Mouse (Mus musculus) hindbrain, embryonic 16.5 days (tissue): ENCODE data around the gene Fermt2. TPM values are rescaled to one million over a fixed set of nuclear protein-coding genes. Genes with fewer than 3 reads are reported as not detected.
"Not testable (repeated sequence)": the region's sequence is repeated elsewhere in the genome, so short reads cannot be mapped to it uniquely, and the experiment has no call there.

ENCODE experiments used
- ATAC-seq: fragments of 200-750 bp; cut with Nextera tagmentation; 2 replicates; pipeline ENCODE4 v1.8.0; 2017; ENCODE audit warnings: moderate TSS enrichment, moderate library complexity
- H3K27ac ChIP-seq: fragments of 300-500 bp; sonication (generic); 2 replicates; pipeline ENCODE4 v1.5.1; 2014; ENCODE audit warnings: low read depth, mild to moderate bottlenecking, control low read depth, low read length, moderate library complexity
- H3K27me3 ChIP-seq: fragments of 300-500 bp; sonication (generic); replicated peaks from 2 replicates; pipeline ENCODE4 v1.6.1; 2014; ENCODE audit warnings: low read length; ENCODE audit not compliant: control insufficient read depth, insufficient read depth
- H3K36me3 ChIP-seq: fragments of 300-500 bp; sonication (generic); 2 replicates; pipeline ENCODE4 v1.6.1; 2014; ENCODE audit warnings: mild to moderate bottlenecking, low read length, moderate library complexity, mixed read lengths; ENCODE audit not compliant: control insufficient read depth, insufficient read depth
- H3K4me1 ChIP-seq: fragments of 300-500 bp; sonication (generic); 2 replicates; pipeline ENCODE4 v1.6.1; 2014; ENCODE audit warnings: low read depth, low read length; ENCODE audit not compliant: control insufficient read depth, insufficient read depth
- H3K4me2 ChIP-seq: fragments of 300-500 bp; sonication (generic); 2 replicates; pipeline ENCODE4 v1.6.1; 2014; ENCODE audit warnings: mild to moderate bottlenecking, low read length, control low read depth, moderate library complexity
- H3K4me3 ChIP-seq: fragments of 300-500 bp; sonication (generic); 2 replicates; pipeline ENCODE4 v1.5.1; 2014; ENCODE audit warnings: mild to moderate bottlenecking, low read length, control low read depth, moderate library complexity
- H3K9ac ChIP-seq: fragments of 300-500 bp; sonication (generic); 2 replicates; pipeline ENCODE4 v1.6.1; 2014; ENCODE audit warnings: low read depth, mild to moderate bottlenecking, control low read depth, low read length, moderate library complexity
- H3K9me3 ChIP-seq: fragments of 300-500 bp; sonication (generic); 2 replicates; pipeline ENCODE4 v1.6.1; 2014; ENCODE audit warnings: mild to moderate bottlenecking, low read length, moderate library complexity; ENCODE audit not compliant: control insufficient read depth
- WGBS: fragments of 180-500 bp; shearing (Covaris S2); extraction: QIAGEN DNeasy Blood & Tissue Kit; methylation state at CpG from one replicate; pipeline ENCODE4 v1.1.7; 2014; 5-methylcytosine and 5-hydroxymethylcytosine counted together
- polyA plus RNA-seq: library from polyadenylated mRNA; unstranded; fragments of >200 nt; fragmentation: Nextera tagmentation; extraction: Ambion mirVana; gene quantifications from 2 replicates; pipeline ENCODE4 v1.2.1, GENCODE M21; 2015

The Fermt2 gene
- polyA plus RNA-seq, 1 experiment from 2014 or later, result 77.0 TPM

DNA sequence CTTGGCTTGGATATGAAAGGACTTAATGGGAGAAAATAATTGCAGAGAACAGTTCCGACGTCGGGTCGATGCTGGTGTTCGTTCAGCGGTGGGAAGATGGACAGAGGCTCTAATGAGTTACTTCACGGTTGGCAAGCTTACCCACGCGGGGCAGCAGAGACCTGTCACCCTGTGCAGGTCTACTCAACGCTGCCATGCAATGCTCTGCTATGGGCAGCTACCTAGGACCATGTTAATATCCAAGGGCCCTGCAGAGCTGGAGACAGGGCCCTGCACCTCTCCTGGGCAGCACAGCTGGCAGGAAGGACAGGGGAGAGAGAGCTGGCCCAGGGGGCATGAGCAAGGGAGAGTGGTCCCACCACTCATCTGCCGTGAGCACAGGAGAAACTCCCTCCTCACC is 29.9 kb downstream of the Fermt2 start:
- Histone ChIP-seq H3K9me3 (no peaks in the 10 kb centered on the region), H3K9ac (no peak overlapping the region; the same call in 1 of the 2 replicates), H3K4me3 (no peak overlapping the region), H3K27me3 (no peaks in the 10 kb centered on the region), H3K36me3 (0 out of 2 replicates have a peak, but pooled peaks cover 2% of the 10 kb centered on the region), H3K27ac (no peak overlapping the region), H3K4me1 (peaks cover 2% of the 10 kb centered on the region; the same call in 1 of the 2 replicates), H3K4me2 (no peak overlapping the region)
- 70% methylated on average over 11 of the region's 11 CpGs for WGBS
- peak; percentile 70 for ATAC-seq

DNA sequence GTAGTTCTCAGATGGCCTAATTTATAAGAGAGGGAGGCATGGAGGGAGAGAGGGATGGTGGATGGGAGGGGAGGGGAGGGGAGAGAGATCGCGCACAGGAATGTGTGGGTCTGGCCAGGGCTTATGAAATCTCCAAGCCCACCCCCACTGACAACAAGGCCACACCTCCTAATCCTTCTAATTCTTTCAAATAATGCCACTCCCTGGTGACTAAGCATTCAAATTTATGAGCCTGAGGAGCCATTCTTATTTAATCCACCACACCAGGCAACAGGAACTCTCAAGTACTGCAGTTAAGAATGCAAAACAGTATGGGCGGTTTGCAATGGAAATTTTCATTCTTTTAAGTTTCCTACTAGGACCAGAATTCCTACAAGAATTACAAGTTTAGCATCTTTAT is 32.8 kb downstream of the Fermt2 start:
- no peak overlapping the region for H3K9ac ChIP-seq
- H3K27me3 ChIP-seq, result no peaks in the 10 kb centered on the region
- no peaks in the 10 kb centered on the region for H3K9me3 ChIP-seq
- H3K4me1 ChIP-seq, result peaks cover 2% of the 10 kb centered on the region; the same call in 1 of the 2 replicates
- WGBS, result 99% methylated on average over 3 of the region's 3 CpGs
- no peak overlapping the region for H3K4me3 ChIP-seq
- 0 out of 2 replicates have a peak, but pooled peaks cover 2% of the 10 kb centered on the region for H3K36me3 ChIP-seq
- ATAC-seq, result no peak
- no peak overlapping the region for H3K4me2 ChIP-seq
- H3K27ac ChIP-seq, result no peak overlapping the region

DNA sequence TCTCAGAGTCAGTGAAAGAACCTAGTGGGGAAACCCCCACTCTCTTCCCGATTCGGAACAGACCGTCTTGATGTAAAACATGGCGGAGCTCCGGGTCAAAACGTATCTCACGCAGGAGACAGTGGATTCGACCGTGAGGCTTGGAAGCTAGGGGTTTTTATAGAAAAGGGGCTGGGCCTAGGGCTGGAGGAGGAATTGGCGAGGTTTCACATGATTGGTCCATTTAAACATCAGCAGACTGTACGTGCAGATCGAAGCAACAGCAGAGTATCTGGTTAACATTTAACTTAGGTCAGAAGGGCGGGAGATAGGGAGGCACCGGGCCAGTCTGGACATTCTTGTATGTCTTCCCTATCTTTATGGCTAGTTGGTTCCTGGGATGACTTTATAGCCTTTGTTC is 34.1 kb downstream of the Fermt2 start:
- H3K4me2 ChIP-seq, H3K9me3 ChIP-seq, H3K4me3 ChIP-seq, H3K9ac ChIP-seq, H3K27ac ChIP-seq, H3K27me3 ChIP-seq, H3K4me1 ChIP-seq, ATAC-seq, H3K36me3 ChIP-seq: not testable (repeated sequence)
- WGBS, result 95% methylated on average over 13 of the region's 14 CpGs

DNA sequence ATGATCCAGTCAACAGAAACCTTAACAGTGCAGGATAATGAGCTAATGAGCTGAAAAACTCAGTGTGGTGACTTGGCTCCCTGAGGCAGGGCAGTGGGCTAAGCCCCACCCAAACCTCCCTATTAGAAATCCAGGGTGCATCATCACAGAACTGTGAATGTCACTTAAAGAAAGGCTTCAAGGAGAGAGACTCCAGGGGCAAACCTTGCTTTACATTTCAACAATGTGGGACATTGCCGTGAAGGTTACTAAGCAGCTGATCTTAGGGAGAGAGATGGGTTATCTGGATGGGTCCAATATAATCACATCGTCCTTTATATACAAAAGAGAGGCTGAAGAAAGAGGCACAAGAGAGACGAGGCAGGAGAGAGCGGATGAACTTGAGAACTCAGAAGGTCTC is 36.0 kb downstream of the Fermt2 start:
- Histone ChIP-seq H3K9ac (no peak overlapping the region), H3K4me1 (no peaks in the 10 kb centered on the region), H3K27ac (no peak overlapping the region), H3K4me3 (no peak overlapping the region), H3K4me2 (no peak overlapping the region), H3K27me3 (no peaks in the 10 kb centered on the region), H3K9me3 (no peaks in the 10 kb centered on the region), H3K36me3 (0 out of 2 replicates have a peak, but pooled peaks cover 2% of the 10 kb centered on the region)
- 95% methylated on average over 4 of the region's 4 CpGs for WGBS
- no peak for ATAC-seq

DNA sequence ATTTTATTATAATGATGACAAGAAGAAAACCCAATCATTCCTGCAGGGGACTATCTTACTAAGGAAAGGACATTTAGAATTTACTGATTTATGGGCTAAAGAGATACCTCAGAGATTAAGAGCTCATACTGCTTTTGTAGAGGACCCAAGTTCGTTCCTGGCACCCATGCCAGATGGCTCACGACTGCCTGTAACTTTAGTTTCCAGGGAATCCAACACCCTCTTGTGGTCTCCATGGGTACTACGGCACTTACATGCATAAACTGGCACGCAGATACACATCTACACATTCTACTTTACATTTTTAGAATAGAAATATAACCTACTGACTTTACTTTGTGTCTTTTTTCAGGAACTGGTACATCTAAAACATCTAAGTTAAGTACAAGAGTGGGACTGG is 37.2 kb downstream of the Fermt2 start:
- Histone ChIP-seq H3K9me3 (no peaks in the 10 kb centered on the region), H3K27me3 (no peaks in the 10 kb centered on the region), H3K36me3 (0 out of 2 replicates have a peak, but pooled peaks cover 2% of the 10 kb centered on the region), H3K4me2 (no peak overlapping the region), H3K9ac (no peak overlapping the region), H3K4me1 (no peaks in the 10 kb centered on the region), H3K27ac (no peak overlapping the region), H3K4me3 (no peak overlapping the region)
- ATAC-seq, result no peak
- 97% methylated on average over 4 of the region's 4 CpGs for WGBS

DNA sequence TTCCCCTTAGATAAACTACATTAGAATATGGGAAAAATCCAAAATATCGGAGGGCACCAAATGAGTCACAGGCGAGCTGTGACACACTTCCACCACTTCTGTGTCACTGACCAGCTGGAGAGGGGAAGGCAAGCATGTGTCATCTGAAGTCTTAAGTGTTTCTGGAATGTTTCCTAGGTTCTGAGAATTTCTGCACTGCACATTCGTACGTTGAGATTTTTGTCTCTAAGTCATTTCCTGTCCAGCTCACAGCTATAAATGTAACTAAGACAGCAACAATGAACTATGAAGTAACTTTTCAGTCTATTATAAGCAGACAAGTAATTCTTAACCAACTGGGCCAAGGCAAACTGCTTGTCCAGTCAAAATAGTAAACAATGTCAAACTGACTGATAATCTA is 37.9 kb downstream of the Fermt2 start:
- Histone ChIP-seq H3K36me3 (0 out of 2 replicates have a peak, but pooled peaks cover 2% of the 10 kb centered on the region), H3K9me3 (no peaks in the 10 kb centered on the region), H3K4me2 (no peak overlapping the region), H3K27me3 (no peaks in the 10 kb centered on the region), H3K4me3 (no peak overlapping the region), H3K4me1 (no peaks in the 10 kb centered on the region), H3K27ac (no peak overlapping the region), H3K9ac (no peak overlapping the region)
- ATAC-seq, result no peak
- 83% methylated on average over 4 of the region's 4 CpGs for WGBS

DNA sequence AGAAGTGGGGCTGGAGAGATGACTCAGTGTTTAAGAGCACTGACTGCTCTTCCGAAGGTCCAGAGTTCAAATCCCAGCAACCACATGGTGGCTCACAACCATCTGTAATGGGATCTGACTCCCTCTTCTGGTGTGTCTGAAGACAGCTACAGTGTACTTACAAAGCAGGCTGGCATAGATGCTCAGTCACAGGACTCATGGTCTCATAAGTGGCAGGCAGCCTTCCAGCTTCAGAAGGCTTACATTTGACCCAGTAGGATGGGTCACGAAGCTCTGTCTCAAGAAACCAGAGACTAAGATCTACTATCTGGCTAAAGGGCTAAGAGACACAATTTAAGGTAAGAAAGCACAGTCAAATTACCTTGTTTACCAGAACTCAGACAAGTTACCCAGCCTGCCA is 42.7 kb downstream of the Fermt2 start:
- 90% methylated on average over 2 of the region's 2 CpGs for WGBS
- H3K36me3 ChIP-seq, H3K4me2 ChIP-seq: not testable (repeated sequence)

DNA sequence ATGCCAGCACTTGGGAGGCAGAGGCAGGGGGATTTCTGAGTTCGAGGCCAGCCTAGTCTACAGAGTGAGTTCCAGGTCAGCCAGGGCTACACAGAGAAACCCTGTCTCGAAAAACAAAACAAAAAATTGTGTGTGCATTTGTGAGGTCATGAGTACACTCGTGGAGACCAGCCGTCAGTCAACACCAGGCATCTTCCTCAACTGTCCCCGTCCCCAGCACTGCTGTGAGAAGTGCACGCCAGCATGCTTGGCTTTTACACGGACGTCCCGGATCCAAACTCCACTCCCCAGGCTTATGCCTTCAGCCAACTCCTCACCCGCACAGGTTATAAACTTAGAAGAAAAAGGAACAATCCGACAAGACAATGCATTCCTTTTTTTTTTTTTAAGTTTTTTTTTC is 46.6 kb downstream of the Fermt2 start:
- H3K4me2 ChIP-seq, H3K4me1 ChIP-seq, H3K9me3 ChIP-seq, ATAC-seq, H3K27ac ChIP-seq, H3K27me3 ChIP-seq, H3K9ac ChIP-seq, H3K4me3 ChIP-seq, H3K36me3 ChIP-seq: not testable (repeated sequence)
- WGBS, result 94% methylated on average over 11 of the region's 11 CpGs

More for the DNA sequence above, 42.7 kb downstream of the Fermt2 start:
- not testable (repeated sequence) for H3K9me3 ChIP-seq, H3K27me3 ChIP-seq, ATAC-seq, H3K27ac ChIP-seq, H3K9ac ChIP-seq, H3K4me3 ChIP-seq, H3K4me1 ChIP-seq

DNA sequence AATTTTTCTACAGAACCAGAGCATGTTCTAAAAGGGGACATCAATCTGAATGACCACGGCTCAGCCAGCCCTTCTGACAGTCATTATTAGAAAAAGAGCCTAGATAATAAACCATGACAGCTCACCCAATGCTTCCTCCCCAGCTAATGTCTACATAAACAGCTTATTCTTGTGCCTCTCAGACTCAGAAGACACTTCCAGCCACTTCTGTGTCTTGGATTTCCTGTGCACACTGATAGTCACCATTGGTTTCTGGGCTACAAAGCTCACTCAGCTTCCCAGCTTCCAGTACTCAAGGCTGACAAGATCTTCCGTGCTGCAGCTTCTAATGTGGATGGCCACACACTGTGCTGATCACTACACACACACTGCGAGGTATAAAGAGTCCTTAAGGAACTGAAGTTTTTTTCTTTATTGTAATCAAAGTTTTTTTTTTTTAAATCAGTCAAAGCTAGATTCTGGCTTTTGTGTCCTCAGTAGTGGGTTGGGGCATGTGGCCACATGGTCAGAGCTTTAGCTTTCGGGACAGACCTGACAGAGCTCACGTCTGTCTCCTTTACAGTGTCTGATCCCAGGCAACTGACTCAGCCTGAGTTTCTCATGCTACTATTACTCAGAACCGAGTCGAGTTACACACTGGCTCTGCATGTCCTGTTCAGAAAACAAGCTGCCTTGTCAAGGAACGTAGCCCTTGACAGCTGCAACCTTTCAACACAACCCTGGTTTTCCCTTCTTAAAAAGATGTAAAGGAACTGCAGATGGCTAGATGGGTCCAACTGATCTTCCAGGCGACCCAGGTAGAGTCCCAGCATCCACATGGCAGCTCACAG is 50.7 kb downstream of the Fermt2 start:
- no peak overlapping the region for H3K4me3 ChIP-seq
- no peaks in the 10 kb centered on the region for H3K27me3 ChIP-seq
- no peak for ATAC-seq
- no peak overlapping the region for H3K4me2 ChIP-seq
- H3K4me1 ChIP-seq, result no peaks in the 10 kb centered on the region
- 56% methylated on average over 9 of the region's 9 CpGs for WGBS
- H3K9me3 ChIP-seq, result no peaks in the 10 kb centered on the region
- peaks cover 13% of the 10 kb centered on the region for H3K36me3 ChIP-seq
- H3K9ac ChIP-seq, result no peak overlapping the region
- no peak overlapping the region for H3K27ac ChIP-seq
